Mouse (Mus musculus): ENCODE measurements around the gene Stn1. TPM values are rescaled to one million over a fixed set of nuclear protein-coding genes. Genes with fewer than 3 reads are reported as not detected.

Gene Stn1
- polyA plus RNA-seq, 1 experiment from 2014 or later, result 47.1 TPM

DNA sequence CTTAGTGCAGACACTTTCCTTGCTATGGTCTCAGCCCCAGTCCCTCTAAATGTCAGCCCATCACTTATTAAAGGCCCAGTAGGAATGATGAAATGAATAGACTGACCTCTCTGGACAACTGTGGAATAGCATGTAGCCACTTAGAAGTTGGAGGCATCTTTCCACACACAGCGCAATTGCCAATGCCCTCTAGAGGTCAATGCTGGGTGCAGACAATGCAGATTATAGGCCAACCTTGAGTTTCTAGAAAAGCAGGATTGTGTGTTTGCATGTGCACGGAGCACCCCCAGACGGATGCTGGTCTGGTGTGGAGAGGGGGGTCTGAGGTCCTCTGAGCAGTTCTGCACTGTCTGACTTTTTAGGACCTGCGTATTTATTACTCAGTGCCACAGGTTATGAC lies 33.7 kb downstream of the Stn1 start:
- Histone ChIP-seq H3K9ac (no peak overlapping the region), H3K36me3 (peaks cover 14% of the 10 kb centered on the region), H3K4me3 (replicated peaks) (no peak overlapping the region), H3K9me3 (replicated peaks) (no peaks in the 10 kb centered on the region), H3K4me2 (no peak overlapping the region), H3K27ac (no peak overlapping the region), H3K4me1 (peaks cover 14% of the 10 kb centered on the region), H3K27me3 (no peaks in the 10 kb centered on the region)
- 69% methylated on average over 4 of the region's 4 CpGs for WGBS
- no peak; the same call in 1 of the 2 replicates for ATAC-seq (replicated peaks; ENCODE audit: low FRiP score)

DNA sequence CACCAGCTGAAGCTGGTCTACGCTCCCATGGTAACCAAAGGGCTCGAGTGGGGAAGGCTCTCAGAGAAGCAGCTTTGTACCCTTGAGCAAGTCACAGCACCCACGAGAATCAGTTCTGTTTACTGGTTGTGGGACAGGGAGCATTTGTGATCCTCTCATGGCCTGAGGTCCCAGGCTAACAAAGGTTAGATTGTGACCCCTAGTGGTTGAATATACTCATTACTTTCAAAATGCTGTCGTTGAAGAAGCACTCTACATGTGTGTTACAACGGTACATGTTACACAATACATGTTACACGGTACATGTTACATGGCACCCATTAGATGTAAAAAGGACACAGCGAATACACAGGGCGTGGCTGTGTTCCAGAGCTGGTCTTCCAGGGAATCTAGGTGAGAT lies 34.7 kb downstream of the Stn1 start:
- no peak overlapping the region for H3K27ac ChIP-seq
- H3K4me2 ChIP-seq, result no peak overlapping the region
- no peaks in the 10 kb centered on the region for H3K27me3 ChIP-seq
- ATAC-seq (replicated peaks; ENCODE audit: low FRiP score), result no peak
- no peak overlapping the region for H3K9ac ChIP-seq
- WGBS, result 79% methylated on average over 8 of the region's 8 CpGs
- H3K4me3 ChIP-seq (replicated peaks), result no peak overlapping the region
- peaks cover 4% of the 10 kb centered on the region for H3K4me1 ChIP-seq
- H3K9me3 ChIP-seq (replicated peaks), result no peaks in the 10 kb centered on the region
- peaks cover 14% of the 10 kb centered on the region for H3K36me3 ChIP-seq

DNA sequence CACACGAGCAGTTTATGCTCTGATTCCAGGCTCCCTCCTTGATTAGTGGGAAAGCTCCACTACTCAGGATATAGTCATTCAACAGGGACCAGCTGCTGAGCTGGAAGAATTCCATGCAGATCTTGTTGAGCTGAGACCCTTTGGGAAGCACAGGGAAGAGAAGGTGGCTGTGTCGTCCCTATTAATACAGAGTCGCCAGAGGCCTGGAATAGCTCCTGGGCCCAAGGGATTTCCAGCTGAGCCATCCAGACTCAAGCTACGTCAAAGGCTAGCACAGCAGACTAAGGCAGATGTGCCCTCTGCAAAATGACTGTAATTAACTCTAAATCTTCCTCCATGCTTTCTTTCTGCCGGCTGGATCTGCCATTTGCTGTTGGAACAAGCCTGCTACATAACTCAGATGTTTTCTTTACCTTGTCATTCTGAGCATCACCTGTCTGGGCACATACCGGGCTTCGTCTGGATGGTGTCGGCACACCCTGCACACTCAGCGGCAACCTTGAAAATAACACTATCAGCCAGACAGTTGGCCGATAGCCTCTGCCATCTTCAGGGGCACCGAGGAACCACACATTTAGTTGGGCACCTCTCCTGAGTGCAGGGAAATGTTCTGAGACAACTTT lies 36.8 kb downstream of the Stn1 start:
- no peak for ATAC-seq (replicated peaks; ENCODE audit: low FRiP score)
- Histone ChIP-seq H3K9ac (no peak overlapping the region), H3K27ac (no peak overlapping the region), H3K9me3 (replicated peaks) (no peaks in the 10 kb centered on the region), H3K4me2 (no peak overlapping the region), H3K4me1 (no peaks in the 10 kb centered on the region), H3K36me3 (peaks cover 13% of the 10 kb centered on the region), H3K27me3 (no peaks in the 10 kb centered on the region), H3K4me3 (replicated peaks) (no peak overlapping the region)
- 80% methylated on average over 11 of the region's 11 CpGs for WGBS

DNA sequence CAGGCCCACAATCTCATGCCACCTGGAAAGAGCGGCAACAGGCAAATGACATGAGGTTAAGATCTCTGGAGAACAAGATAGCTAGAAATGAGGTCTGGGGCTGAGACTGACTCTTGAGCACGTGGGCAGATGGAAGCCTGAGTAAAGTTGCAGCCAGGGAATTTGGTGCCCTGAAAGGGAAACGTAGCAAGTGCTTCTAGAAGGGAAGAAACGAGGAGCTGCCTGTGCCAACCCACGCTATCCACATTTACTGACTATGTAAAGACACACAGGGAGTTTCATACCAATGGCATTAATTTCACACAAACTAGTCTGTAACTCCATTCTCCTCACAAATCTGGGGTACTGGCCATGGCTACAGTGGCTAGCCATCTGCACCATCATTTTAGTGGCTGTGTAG lies 37.5 kb downstream of the Stn1 start:
- Histone ChIP-seq H3K27ac (no peak overlapping the region), H3K27me3 (no peaks in the 10 kb centered on the region), H3K36me3 (peaks cover 7% of the 10 kb centered on the region; the same call in 1 of the 2 replicates), H3K4me3 (replicated peaks) (no peak overlapping the region), H3K9me3 (replicated peaks) (no peaks in the 10 kb centered on the region), H3K4me1 (no peaks in the 10 kb centered on the region), H3K9ac (no peak overlapping the region), H3K4me2 (no peak overlapping the region)
- no peak for ATAC-seq (replicated peaks; ENCODE audit: low FRiP score)
- 90% methylated on average over 5 of the region's 5 CpGs for WGBS

DNA sequence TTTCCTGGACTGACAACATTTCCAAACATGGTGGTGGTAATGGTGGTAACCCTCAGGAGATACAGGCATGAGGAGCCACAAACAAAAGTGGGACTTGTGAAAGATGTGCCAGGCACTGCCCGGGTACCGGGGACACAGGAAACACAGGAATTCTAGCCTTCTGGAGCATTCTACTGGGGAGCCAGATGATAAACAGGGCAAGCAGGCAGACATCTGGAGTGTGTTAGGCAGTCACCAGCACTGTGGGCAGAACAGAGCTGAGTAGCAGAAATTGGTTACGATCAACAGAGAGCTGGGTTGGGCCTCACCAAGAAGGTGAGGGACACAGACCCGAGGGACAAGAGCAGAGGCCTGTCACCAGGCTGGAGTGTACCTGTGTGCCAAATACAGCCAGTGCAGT lies 38.4 kb downstream of the Stn1 start:
- no peaks in the 10 kb centered on the region for H3K4me1 ChIP-seq
- H3K9me3 ChIP-seq (replicated peaks), result no peaks in the 10 kb centered on the region
- no peak overlapping the region for H3K4me3 ChIP-seq (replicated peaks)
- H3K27ac ChIP-seq, result no peak overlapping the region
- no peak overlapping the region for H3K4me2 ChIP-seq
- 77% methylated on average over 4 of the region's 4 CpGs for WGBS
- no peak overlapping the region for H3K9ac ChIP-seq
- no peak for ATAC-seq (replicated peaks; ENCODE audit: low FRiP score)
- H3K36me3 ChIP-seq, result peaks cover 7% of the 10 kb centered on the region; the same call in 1 of the 2 replicates
- H3K27me3 ChIP-seq, result no peaks in the 10 kb centered on the region

DNA sequence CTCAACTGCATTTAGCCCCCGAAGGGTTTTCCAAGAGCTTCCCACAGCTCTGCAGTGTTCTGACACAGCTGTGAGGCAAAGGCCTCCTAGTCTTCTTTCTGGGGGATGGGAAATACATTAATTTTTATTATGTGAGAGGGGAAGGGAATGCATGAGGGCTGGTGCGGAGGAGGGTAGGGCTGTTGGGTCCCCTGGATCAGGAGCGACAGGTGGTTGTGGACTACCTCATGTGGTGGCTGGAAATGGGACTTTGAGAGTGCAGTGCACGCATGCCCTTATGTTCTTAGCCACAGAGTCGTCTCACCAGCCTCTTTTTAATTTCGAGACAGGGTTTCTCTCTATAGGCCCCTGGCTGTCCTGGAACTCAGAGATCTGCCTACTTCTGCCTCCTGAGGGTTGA lies 39.6 kb downstream of the Stn1 start:
- Histone ChIP-seq H3K27ac (no peak overlapping the region), H3K9me3 (replicated peaks) (no peaks in the 10 kb centered on the region), H3K36me3 (peaks cover 6% of the 10 kb centered on the region; the same call in 1 of the 2 replicates), H3K4me2 (no peak overlapping the region), H3K27me3 (no peaks in the 10 kb centered on the region), H3K4me1 (no peaks in the 10 kb centered on the region), H3K4me3 (replicated peaks) (no peak overlapping the region), H3K9ac (no peak overlapping the region)
- WGBS, result 87% methylated on average over 6 of the region's 6 CpGs
- no peak for ATAC-seq (replicated peaks; ENCODE audit: low FRiP score)

DNA sequence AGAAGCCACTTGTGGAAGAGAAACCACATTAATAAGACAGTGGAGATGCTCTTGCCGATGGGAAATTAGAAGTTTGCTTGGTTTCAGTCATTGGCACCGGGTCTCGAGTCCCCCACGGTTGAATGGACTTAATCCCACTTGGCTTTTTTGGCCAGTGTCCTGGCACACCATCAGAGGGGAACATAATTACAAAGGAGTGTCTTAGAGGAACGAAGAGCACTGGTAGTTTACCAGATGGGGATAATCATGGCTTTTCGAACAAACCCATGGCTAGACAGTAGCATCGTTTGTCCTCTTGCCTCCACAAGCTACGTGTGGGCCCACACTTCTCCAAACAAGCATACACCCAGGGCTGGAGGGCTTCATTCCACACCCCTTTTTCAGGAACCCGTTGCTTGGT lies 40.0 kb downstream of the Stn1 start:
- no peak overlapping the region for H3K4me3 ChIP-seq (replicated peaks)
- no peaks in the 10 kb centered on the region for H3K9me3 ChIP-seq (replicated peaks)
- no peaks in the 10 kb centered on the region for H3K27me3 ChIP-seq
- H3K4me2 ChIP-seq, result no peak overlapping the region
- H3K9ac ChIP-seq, result no peak overlapping the region
- H3K27ac ChIP-seq, result no peak overlapping the region
- H3K36me3 ChIP-seq, result peaks cover 1% of the 10 kb centered on the region; the same call in 1 of the 2 replicates
- WGBS, result 89% methylated on average over 9 of the region's 9 CpGs
- H3K4me1 ChIP-seq, result no peaks in the 10 kb centered on the region
- ATAC-seq (replicated peaks; ENCODE audit: low FRiP score), result no peak

DNA sequence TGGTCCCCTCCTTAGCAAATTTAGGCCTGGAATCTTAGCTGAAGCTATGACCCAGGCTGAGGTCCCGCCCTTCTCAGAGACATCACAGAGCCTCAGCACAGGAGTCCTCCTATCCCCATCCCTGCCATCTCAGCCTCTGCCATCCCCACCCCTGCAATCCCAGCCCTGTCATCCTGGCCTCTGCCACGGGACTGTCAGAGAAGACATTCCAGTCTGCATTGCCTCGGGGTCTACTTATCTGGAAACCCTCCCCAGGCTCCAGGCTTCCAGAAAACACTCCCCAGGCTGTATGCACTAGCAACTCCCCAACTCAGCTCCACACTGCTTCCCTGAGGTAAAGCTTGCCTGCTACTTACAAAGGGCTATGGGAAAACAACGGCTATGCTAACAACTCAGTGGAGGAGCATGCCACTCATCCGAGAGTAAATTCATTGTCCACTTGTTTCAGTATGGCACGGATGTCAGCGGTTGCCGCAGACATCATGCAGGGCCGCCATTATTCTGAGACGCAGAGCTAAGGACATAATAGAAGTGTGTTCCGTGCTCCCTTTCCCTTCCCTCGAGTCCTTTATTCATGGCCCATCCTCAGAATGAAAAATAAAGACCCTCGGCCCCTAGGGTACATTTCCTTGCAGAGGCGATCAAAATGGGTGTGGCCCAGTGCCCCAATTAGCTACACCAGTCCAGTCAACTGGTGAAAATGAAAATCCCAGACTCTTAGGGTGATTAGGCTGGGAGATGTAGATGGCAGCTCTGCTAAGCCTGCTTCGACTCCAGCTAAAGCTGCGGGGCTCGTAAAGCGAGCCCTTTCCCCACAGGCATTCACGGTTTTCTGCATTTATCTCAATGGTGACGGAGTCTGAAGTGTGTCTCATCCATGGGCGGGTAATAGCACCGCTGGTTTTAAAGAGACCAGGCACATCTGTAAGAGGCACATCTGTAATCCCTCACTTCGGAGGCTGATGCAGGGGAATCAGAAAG lies 44.0 kb downstream of the Stn1 start:
- no peaks in the 10 kb centered on the region for H3K9me3 ChIP-seq (replicated peaks)
- H3K27ac ChIP-seq, result no peak overlapping the region
- no peaks in the 10 kb centered on the region for H3K4me1 ChIP-seq
- no peak for ATAC-seq (replicated peaks; ENCODE audit: low FRiP score)
- H3K4me3 ChIP-seq (replicated peaks), result no peak overlapping the region
- no peak overlapping the region for H3K4me2 ChIP-seq
- no peaks in the 10 kb centered on the region for H3K36me3 ChIP-seq
- H3K9ac ChIP-seq, result no peak overlapping the region
- WGBS, result 72% methylated on average over 23 of the region's 23 CpGs
- no peaks in the 10 kb centered on the region for H3K27me3 ChIP-seq

DNA sequence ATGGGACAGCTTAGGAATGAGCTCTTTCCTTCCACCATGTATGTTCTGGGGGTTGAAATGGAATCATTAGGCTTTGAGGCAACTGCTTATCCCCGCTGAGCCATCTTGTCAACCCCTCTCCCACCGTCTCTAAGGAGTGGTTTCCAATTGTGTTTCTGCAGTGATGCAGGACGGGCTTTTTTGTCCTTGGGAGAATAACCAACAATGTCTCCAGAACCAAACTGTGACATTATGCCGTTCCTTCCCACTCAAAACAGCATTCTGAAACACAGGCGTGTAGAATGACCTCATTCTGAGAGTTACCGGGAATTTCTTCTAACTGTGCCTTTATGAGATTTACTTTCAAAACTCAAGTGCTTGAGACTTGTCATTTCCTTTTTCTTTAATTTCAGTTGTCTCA lies 44.9 kb downstream of the Stn1 start:
- Histone ChIP-seq H3K27me3 (no peaks in the 10 kb centered on the region), H3K4me2 (no peak overlapping the region), H3K9me3 (replicated peaks) (no peaks in the 10 kb centered on the region), H3K9ac (no peak overlapping the region), H3K4me3 (replicated peaks) (no peak overlapping the region), H3K27ac (no peak overlapping the region), H3K36me3 (no peaks in the 10 kb centered on the region), H3K4me1 (no peaks in the 10 kb centered on the region)
- WGBS, result 92% methylated on average over 6 of the region's 6 CpGs
- ATAC-seq (replicated peaks; ENCODE audit: low FRiP score), result no peak

DNA sequence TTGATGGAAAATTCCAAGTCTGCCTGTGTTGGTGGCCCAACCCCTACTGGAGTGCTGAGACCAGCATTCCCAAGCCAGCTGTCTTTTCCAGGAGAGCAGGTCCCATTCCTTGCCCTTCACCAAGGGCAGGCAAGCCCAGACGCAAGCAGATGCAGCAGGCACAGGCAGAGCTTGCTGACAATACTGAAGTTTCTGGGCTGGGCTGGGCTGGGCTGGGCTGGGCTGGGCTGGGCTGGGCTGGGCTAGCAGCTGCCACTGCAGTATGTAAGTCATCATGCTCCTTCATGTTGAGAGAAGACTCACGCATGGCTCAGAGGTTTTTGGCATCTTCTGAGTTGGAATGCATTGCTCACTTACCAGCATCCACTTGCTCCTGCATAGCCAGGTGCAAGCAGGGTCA lies 45.5 kb downstream of the Stn1 start:
- H3K4me2 ChIP-seq, result no peak overlapping the region
- ATAC-seq (replicated peaks; ENCODE audit: low FRiP score), result no peak
- 66% methylated on average over 2 of the region's 2 CpGs for WGBS
- H3K4me1 ChIP-seq, result peaks cover 2% of the 10 kb centered on the region; the same call in 1 of the 2 replicates
- H3K27ac ChIP-seq, result no peak overlapping the region
- no peaks in the 10 kb centered on the region for H3K9me3 ChIP-seq (replicated peaks)
- H3K4me3 ChIP-seq (replicated peaks), result no peak overlapping the region
- H3K36me3 ChIP-seq, result no peaks in the 10 kb centered on the region
- no peaks in the 10 kb centered on the region for H3K27me3 ChIP-seq
- H3K9ac ChIP-seq, result no peak overlapping the region

DNA sequence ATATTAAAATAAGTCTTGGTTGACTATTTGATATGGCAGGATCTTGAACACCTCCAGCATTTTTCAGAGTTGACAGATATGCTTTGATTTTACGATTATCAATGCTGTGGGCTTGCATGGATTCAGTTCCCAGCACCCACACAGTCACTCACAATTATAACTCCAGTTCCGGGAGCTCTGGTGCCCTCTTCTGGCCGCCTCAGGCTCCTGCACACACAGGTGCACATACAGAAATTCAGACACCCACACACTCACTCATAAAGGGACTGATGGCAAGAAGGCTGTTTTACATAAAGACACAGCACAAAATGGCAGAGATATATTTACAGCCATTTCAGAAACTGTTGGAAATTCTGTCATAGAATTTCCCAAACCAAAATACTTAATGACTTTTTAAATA lies 48.1 kb downstream of the Stn1 start:
- H3K4me2 ChIP-seq, result no peak overlapping the region
- no peak overlapping the region for H3K27ac ChIP-seq
- H3K27me3 ChIP-seq, result no peaks in the 10 kb centered on the region
- H3K36me3 ChIP-seq, result no peaks in the 10 kb centered on the region
- no peak overlapping the region for H3K9ac ChIP-seq
- 86% methylated on average over 3 of the region's 3 CpGs for WGBS
- H3K4me3 ChIP-seq (replicated peaks), result no peak overlapping the region
- ATAC-seq (replicated peaks; ENCODE audit: low FRiP score), result no peak
- H3K9me3 ChIP-seq (replicated peaks), result no peaks in the 10 kb centered on the region
- H3K4me1 ChIP-seq, result peaks cover 13% of the 10 kb centered on the region

DNA sequence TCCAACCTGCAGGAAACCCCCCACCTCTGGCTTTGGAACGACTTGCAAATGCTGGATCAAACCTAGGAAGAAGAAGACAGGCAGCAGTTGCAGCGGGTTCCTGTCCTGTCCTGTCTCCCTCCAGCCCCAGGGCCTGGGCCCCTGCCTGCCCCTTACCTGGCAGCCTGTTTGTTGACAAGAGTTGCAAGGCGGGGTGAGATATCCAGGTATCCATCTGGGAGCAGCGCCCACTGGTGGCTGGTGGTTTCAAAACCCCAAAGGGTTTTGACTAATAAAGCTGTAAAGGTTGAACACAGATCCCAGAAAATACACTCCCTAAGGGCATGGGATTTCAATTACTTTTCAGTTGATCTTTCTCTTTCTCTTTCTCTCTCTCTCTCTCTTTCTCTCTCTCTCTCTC lies 49.1 kb downstream of the Stn1 start:
- Histone ChIP-seq H3K4me3 (replicated peaks) (no peak overlapping the region), H3K4me1 (peaks cover 13% of the 10 kb centered on the region), H3K27ac (no peak overlapping the region), H3K4me2 (no peak overlapping the region), H3K9me3 (replicated peaks) (no peaks in the 10 kb centered on the region), H3K27me3 (no peaks in the 10 kb centered on the region), H3K36me3 (no peaks in the 10 kb centered on the region), H3K9ac (no peak overlapping the region)
- ATAC-seq (replicated peaks; ENCODE audit: low FRiP score), result no peak
- 37% methylated on average over 4 of the region's 4 CpGs for WGBS
